Comparison of ENCODE assay signal across 1 mouse cellular context in genomic region chr16:43190390-43190789, GRCm38 (mm10).
A peak's percentile ranks its signal among the peaks of the same experiment; 100 is the strongest.
TF ChIP-seq lines count a peak whose summit lies in the region.

No protein-coding gene starts in this region.

TF ChIP-seq in CH12.LX, 34 proteins besides CTCF, POLR2A, EP300 and RAD21 (continued from another document):
- peak; percentile 82; the same call in 1 of the 2 replicates for TF ChIP-seq MAX (IDR thresholded peaks at IDR 0.05; ENCODE audit: low read length)
- TF ChIP-seq JUND (conservative IDR thresholded peaks at IDR 0.05; ENCODE audit: low read depth, low read length): peak; percentile 92
- peak; percentile 89 for TF ChIP-seq BHLHE40 (IDR thresholded peaks at IDR 0.05; ENCODE audit: low read depth, low read length)
- no peak for TF ChIP-seq GABPA (IDR thresholded peaks at IDR 0.05; ENCODE audit: insufficient replicate concordance, low read depth, low read length)
- TF ChIP-seq ETS1 (conservative IDR thresholded peaks at IDR 0.05; ENCODE audit: low read depth, low read length): peak; percentile 93
- TF ChIP-seq CHD2 (IDR thresholded peaks at IDR 0.05; ENCODE audit: low read length): peak; percentile 77
- TF ChIP-seq SIN3A (IDR thresholded peaks at IDR 0.05; ENCODE audit: low read length): peak; percentile 52; the same call in 1 of the 2 replicates
- TF ChIP-seq MYC (IDR thresholded peaks at IDR 0.05; ENCODE audit: low read depth, low read length): peak; percentile 49
